Mouse (Mus musculus): ENCODE data around the gene Usp8. TPM values are rescaled to one million over a fixed set of nuclear protein-coding genes. Genes with fewer than 3 reads are reported as not detected.

Gene Usp8
- total RNA-seq (2021): 10 to 100 TPM; 48.9 to 51.6 TPM
- long read RNA-seq, experiment 1, full-length matches to known transcripts: 72 of 84 reads
- long read RNA-seq, experiment 1, partial matches to known transcripts: 3 of 84 reads
- long read RNA-seq, experiment 1, other reads (novel, unspliced or antisense): 9 of 84 reads
- long read RNA-seq, experiment 2, full-length matches to known transcripts: 47 of 62 reads
- long read RNA-seq, experiment 2, partial matches to known transcripts: 4 of 62 reads
- long read RNA-seq, experiment 2, other reads (novel, unspliced or antisense): 11 of 62 reads

- Histone ChIP-seq H3K27ac (peak within 1 kb of the TSS; percentile 84), H3K4me3 (peak within 1 kb of the TSS; percentile 76)
- no peak for TF ChIP-seq CTCF (IDR thresholded peaks at IDR 0.05)
- peak; percentile 97 to 99 for DNase-seq (ENCODE audit: extremely low spot score in 1 of 2, low spot score in 2 of 2)
- intact Hi-C loops (cut with DNase I): loop anchor here (1.0 kb wide), 1 partner anchor 32 kb away; no protein-coding TSS in a partner anchor
Observed at GRCm38 (mm10) chr2:126706759-126707437, at the start of gene Usp8. Gene Usp8 (plus strand): TSS chr2:126707328.

- no peak overlapping the region for H3K27ac ChIP-seq
- intact Hi-C loops (cut with DNase I): loop anchor here (2.0 kb wide), 1 partner anchor 65 kb away; no protein-coding TSS in a partner anchor
- DNase-seq (ENCODE audit: extremely low spot score in 1 of 2, low spot score in 2 of 2): no peak
- TF ChIP-seq CTCF (IDR thresholded peaks at IDR 0.05): peak; percentile 75
- no peak overlapping the region for H3K4me3 ChIP-seq
Observed at GRCm38 (mm10) chr2:126663481-126663880, 43.6 kb upstream of the Usp8 start.

- no peak for TF ChIP-seq CTCF (IDR thresholded peaks at IDR 0.05)
- Histone ChIP-seq H3K27ac (no peak overlapping the region), H3K4me3 (no peak overlapping the region)
- no peak for DNase-seq (ENCODE audit: extremely low spot score in 1 of 2, low spot score in 2 of 2)
- intact Hi-C loops (cut with DNase I): no loop called here
Observed at GRCm38 (mm10) chr2:126665984-126666383, 41.1 kb upstream of the Usp8 start.

- no peak overlapping the region for H3K4me3 ChIP-seq
- DNase-seq (ENCODE audit: extremely low spot score in 1 of 2, low spot score in 2 of 2): no peak
- intact Hi-C loops (cut with DNase I): no loop called here
Observed at GRCm38 (mm10) chr2:126668621-126669252, 38.4 kb upstream of the Usp8 start.

GRCm38 (mm10) chr2:126673317-126674242, 33.5 kb upstream of the Usp8 start:
- peak overlapping the region; percentile 100; the same call in 1 of the 2 replicates for H3K27ac ChIP-seq
- no peak for DNase-seq (ENCODE audit: extremely low spot score in 1 of 2, low spot score in 2 of 2)
- intact Hi-C loops (cut with DNase I): loop anchor here (10.0 kb wide), 1 partner anchor 519 kb away; the partner anchor contains the start of genes Dtwd1 and Fam227b
- no peak for TF ChIP-seq CTCF (IDR thresholded peaks at IDR 0.05)
- peak overlapping the region; percentile 94 for H3K4me3 ChIP-seq

More at GRCm38 (mm10) chr2:126668621-126669252, 38.4 kb upstream of the Usp8 start:
- TF ChIP-seq CTCF (IDR thresholded peaks at IDR 0.05): no peak
- no peak overlapping the region for H3K27ac ChIP-seq

GRCm38 (mm10) chr2:126674441-126675168, 32.5 kb upstream of the Usp8 start:
- intact Hi-C loops (cut with DNase I): loop anchor here (1.0 to 10.0 kb wide), 2 partner anchors 33 to 520 kb away; partner anchors contain the start of genes Dtwd1, Fam227b and Usp8
- no peak for TF ChIP-seq CTCF (IDR thresholded peaks at IDR 0.05)
- H3K27ac ChIP-seq: peak overlapping the region; percentile 100
- peak; percentile 41 to 43 for DNase-seq (ENCODE audit: extremely low spot score in 1 of 2, low spot score in 2 of 2)
- peak overlapping the region; percentile 94 for H3K4me3 ChIP-seq

- intact Hi-C loops (cut with DNase I): loop anchor here (1.0 to 10.0 kb wide), 2 partner anchors 32 to 521 kb away; partner anchors contain the start of genes Dtwd1, Fam227b and Usp8
- peak; percentile 87 to 88 for DNase-seq (ENCODE audit: extremely low spot score in 1 of 2, low spot score in 2 of 2)
- TF ChIP-seq CTCF (IDR thresholded peaks at IDR 0.05): no peak
- Histone ChIP-seq H3K27ac (peak overlapping the region; percentile 100), H3K4me3 (peak overlapping the region; percentile 94)
Observed at GRCm38 (mm10) chr2:126675169-126676121, 31.7 kb upstream of the Usp8 start.

GRCm38 (mm10) chr2:126676122-126676515, 31.0 kb upstream of the Usp8 start, which contains the start of gene Gabpb1:
Gene Gabpb1 (minus strand): TSS chr2:126676337.
- intact Hi-C loops (cut with DNase I): loop anchor here (10.0 kb wide), 1 partner anchor 521 kb away; the partner anchor contains the start of genes Dtwd1 and Fam227b
- peak within 1 kb of the TSS; percentile 100 for H3K27ac ChIP-seq
- H3K4me3 ChIP-seq: peak within 1 kb of the TSS; percentile 94
- no peak for TF ChIP-seq CTCF (IDR thresholded peaks at IDR 0.05)
- DNase-seq (ENCODE audit: extremely low spot score in 1 of 2, low spot score in 2 of 2): no peak

- H3K27ac ChIP-seq: no peak overlapping the region
- no peak overlapping the region for H3K4me3 ChIP-seq
- DNase-seq (ENCODE audit: extremely low spot score in 1 of 2, low spot score in 2 of 2): no peak
- TF ChIP-seq CTCF (IDR thresholded peaks at IDR 0.05): no peak
- intact Hi-C loops (cut with DNase I): loop anchor here (10.0 kb wide), 1 partner anchor 523 kb away; the partner anchor contains the start of genes Dtwd1 and Fam227b
Observed at GRCm38 (mm10) chr2:126677366-126677765, 29.8 kb upstream of the Usp8 start.

Data from left cerebral cortex, adult 2 months (tissue).